Mouse (Mus musculus): Measurements from ENCODE around the gene Ube2j1.

Ube2j1 gene

GRCm38 (mm10) chr4:33012484-33012883, 18.7 kb upstream of the Ube2j1 start:
- DNase-seq (ENCODE audit: low spot score in 2 of 2), result no peak

- peak; percentile 83 for DNase-seq (ENCODE audit: low spot score in 2 of 2)
Measured at GRCm38 (mm10) chr4:33018361-33018999, 12.7 kb upstream of the Ube2j1 start.

- DNase-seq (ENCODE audit: low spot score in 2 of 2), result no peak
Measured at GRCm38 (mm10) chr4:33024420-33024819, 6.8 kb upstream of the Ube2j1 start.

GRCm38 (mm10) chr4:33029104-33029503, 2.1 kb upstream of the Ube2j1 start:
- DNase-seq (ENCODE audit: low spot score in 2 of 2), result no peak

- no peak for DNase-seq (ENCODE audit: low spot score in 2 of 2)
Measured at GRCm38 (mm10) chr4:33030264-33031194, 687 bp upstream of the Ube2j1 start.

GRCm38 (mm10) chr4:33032045-33032444, 829 bp downstream of the Ube2j1 start:
- no peak for DNase-seq (ENCODE audit: low spot score in 2 of 2)

- no peak for DNase-seq (ENCODE audit: low spot score in 2 of 2)
Measured at GRCm38 (mm10) chr4:33033515-33033914, 2.3 kb downstream of the Ube2j1 start.

- no peak for DNase-seq (ENCODE audit: low spot score in 2 of 2)
Measured at GRCm38 (mm10) chr4:33039826-33040225, 8.6 kb downstream of the Ube2j1 start.

GRCm38 (mm10) chr4:33049601-33050000, 18.4 kb downstream of the Ube2j1 start:
- DNase-seq (ENCODE audit: low spot score in 2 of 2), result no peak

GRCm38 (mm10) chr4:33052055-33052454, 20.8 kb downstream of the Ube2j1 start:
- DNase-seq (ENCODE audit: low spot score in 2 of 2), result peak in 1 of 2 experiments; percentile 14

GRCm38 (mm10) chr4:33052650-33053049, 21.4 kb downstream of the Ube2j1 start:
- no peak for DNase-seq (ENCODE audit: low spot score in 2 of 2)

- no peak for DNase-seq (ENCODE audit: low spot score in 2 of 2)
Measured at GRCm38 (mm10) chr4:33054426-33054825, 23.2 kb downstream of the Ube2j1 start.

- no peak for DNase-seq (ENCODE audit: low spot score in 2 of 2)
Measured at GRCm38 (mm10) chr4:33056317-33056716, 25.1 kb downstream of the Ube2j1 start.

GRCm38 (mm10) chr4:33057890-33058687, 26.9 kb downstream of the Ube2j1 start:
- peak; percentile 49 to 75 for DNase-seq (ENCODE audit: low spot score in 2 of 2)

- no peak for DNase-seq (ENCODE audit: low spot score in 2 of 2)
Measured at GRCm38 (mm10) chr4:33061158-33061557, 29.9 kb downstream of the Ube2j1 start.

GRCm38 (mm10) chr4:33062981-33063380, 31.8 kb downstream of the Ube2j1 start, which contains the start of gene Gabrr2:
Gabrr2 (plus strand) TSS chr4:33062999.
- no peak for DNase-seq (ENCODE audit: low spot score in 2 of 2)

- DNase-seq (ENCODE audit: low spot score in 2 of 2), result no peak
Measured at GRCm38 (mm10) chr4:33064986-33065385, 33.8 kb downstream of the Ube2j1 start.

- DNase-seq (ENCODE audit: low spot score in 2 of 2), result no peak
Measured at GRCm38 (mm10) chr4:33066223-33066960, 35.2 kb downstream of the Ube2j1 start.

- DNase-seq (ENCODE audit: low spot score in 2 of 2), result no peak
Measured at GRCm38 (mm10) chr4:33067331-33067730, 36.1 kb downstream of the Ube2j1 start.

GRCm38 (mm10) chr4:33067826-33068225, 36.6 kb downstream of the Ube2j1 start:
- DNase-seq (ENCODE audit: low spot score in 2 of 2), result no peak

- DNase-seq (ENCODE audit: low spot score in 2 of 2), result peak in 1 of 2 experiments; percentile 17
Measured at GRCm38 (mm10) chr4:33068894-33069293, 37.7 kb downstream of the Ube2j1 start.

Data from right cerebral cortex, postnatal 36 days (tissue).